Mouse (Mus musculus) embryonic facial prominence, embryonic 11.5 days (tissue): ENCODE results near the gene Nav1. TPM values are rescaled to one million over a fixed set of nuclear protein-coding genes. Genes with fewer than 3 reads are reported as not detected.

Source experiments
- ATAC-seq: fragments of 200-750 bp; cut with Nextera tagmentation; replicated peaks from 2 replicates; pipeline ENCODE4 v1.8.0; 2017; ENCODE audit warnings: low read depth; ENCODE audit not compliant: insufficient number of reproducible peaks, low FRiP score, low TSS enrichment
- DNase-seq: peaks from one replicate; pipeline ENCODE4 v3.0.0-alpha.2; 2015; ENCODE audit warnings: low spot score
- H3K27ac ChIP-seq: fragments of 300-500 bp; sonication (generic); replicated peaks from 2 replicates; pipeline ENCODE4 v1.5.1; 2014; ENCODE audit warnings: mild to moderate bottlenecking, low read depth, low read length, control low read depth
- H3K27me3 ChIP-seq: fragments of 300-500 bp; sonication (generic); 2 replicates; pipeline ENCODE4 v1.6.1; 2014; ENCODE audit warnings: mild to moderate bottlenecking, low read length, moderate library complexity, mixed read lengths; ENCODE audit not compliant: control insufficient read depth, insufficient read depth
- H3K36me3 ChIP-seq: fragments of 300-500 bp; sonication (generic); replicated peaks from 2 replicates; pipeline ENCODE4 v1.6.1; 2014; ENCODE audit warnings: low read depth, mild to moderate bottlenecking, low read length, moderate library complexity, mixed read lengths; ENCODE audit not compliant: control insufficient read depth, insufficient read depth
- H3K4me1 ChIP-seq: fragments of 300-500 bp; sonication (generic); 2 replicates; pipeline ENCODE4 v1.6.1; 2014; ENCODE audit warnings: low read length, mixed read lengths; ENCODE audit not compliant: control insufficient read depth, insufficient read depth
- H3K4me2 ChIP-seq: fragments of 300-500 bp; sonication (generic); 2 replicates; pipeline ENCODE4 v1.6.1; 2014; ENCODE audit warnings: low read depth, mild to moderate bottlenecking, control low read depth, low read length, moderate library complexity
- H3K4me3 ChIP-seq: fragments of 300-500 bp; sonication (generic); 2 replicates; pipeline ENCODE4 v1.5.1; 2014; ENCODE audit warnings: low read depth, low read length, control low read depth
- H3K9ac ChIP-seq: fragments of 300-500 bp; sonication (generic); replicated peaks from 2 replicates; pipeline ENCODE4 v1.6.1; 2014; ENCODE audit warnings: mild to moderate bottlenecking, control low read depth, low read length
- H3K9me3 ChIP-seq: fragments of 300-500 bp; sonication (generic); replicated peaks from 2 replicates; pipeline ENCODE4 v1.6.1; 2016; ENCODE audit warnings: mild to moderate bottlenecking, low read length, inconsistent platforms, mixed read lengths; ENCODE audit not compliant: control insufficient read depth
- WGBS: fragments of 180-500 bp; shearing (Covaris S2); extraction: QIAGEN DNeasy Blood & Tissue Kit; methylation state at CpG from one replicate; pipeline ENCODE4 v1.1.7; 2014; 5-methylcytosine and 5-hydroxymethylcytosine counted together
- polyA plus RNA-seq: library from polyadenylated mRNA; unstranded; fragments of >200 nt; fragmentation: Nextera tagmentation; extraction: Ambion mirVana; gene quantifications from 2 replicates; pipeline ENCODE4 v1.2.1, GENCODE M21; 2014

The Nav1 gene
- polyA plus RNA-seq, 1 experiment from 2014 or later: 11.9 TPM

GRCm38 (mm10) chr1:135615715-135616641 lies 8.9 kb upstream of the Nav1 start:
- no peaks in the 10 kb centered on the region for H3K4me1 ChIP-seq
- H3K27me3 ChIP-seq: no peaks in the 10 kb centered on the region
- no peak overlapping the region for H3K4me3 ChIP-seq
- no peaks in the 10 kb centered on the region for H3K36me3 ChIP-seq
- peak; percentile 88 for DNase-seq
- WGBS: 18% methylated on average over 20 of the region's 20 CpGs
- H3K9ac ChIP-seq: no peak overlapping the region
- H3K4me2 ChIP-seq: no peak overlapping the region
- H3K27ac ChIP-seq: no peak overlapping the region
- H3K9me3 ChIP-seq: no peaks in the 10 kb centered on the region
- peak; percentile 52 for ATAC-seq

GRCm38 (mm10) chr1:135609621-135610020 lies 2.5 kb upstream of the Nav1 start:
- Histone ChIP-seq H3K4me1 (no peaks in the 10 kb centered on the region), H3K9ac (no peak overlapping the region), H3K27ac (no peak overlapping the region), H3K4me2 (no peak overlapping the region), H3K36me3 (no peaks in the 10 kb centered on the region), H3K9me3 (no peaks in the 10 kb centered on the region), H3K4me3 (no peak overlapping the region), H3K27me3 (no peaks in the 10 kb centered on the region)
- WGBS: 94% methylated on average over 4 of the region's 4 CpGs
- ATAC-seq (no peak), DNase-seq (no peak)

- 89% methylated on average over 12 of the region's 12 CpGs for WGBS
These were observed 610 bp downstream of the Nav1 start for GRCm38 (mm10) chr1:135606355-135607015.

GRCm38 (mm10) chr1:135605530-135605929 lies 1.6 kb downstream of the Nav1 start:
- Histone ChIP-seq H3K4me2 (no peak overlapping the region), H3K36me3 (no peaks in the 10 kb centered on the region), H3K27me3 (no peaks in the 10 kb centered on the region), H3K9ac (no peak overlapping the region), H3K4me1 (peaks cover 7% of the 10 kb centered on the region), H3K4me3 (no peak overlapping the region), H3K27ac (no peak overlapping the region), H3K9me3 (no peaks in the 10 kb centered on the region)
- DNase-seq: no peak
- WGBS: 76% methylated on average over 5 of the region's 5 CpGs
- no peak for ATAC-seq

More at GRCm38 (mm10) chr1:135606355-135607015, 610 bp downstream of the Nav1 start:
- Histone ChIP-seq H3K4me1 (peaks cover 7% of the 10 kb centered on the region), H3K9me3 (no peaks in the 10 kb centered on the region), H3K36me3 (no peaks in the 10 kb centered on the region), H3K27me3 (no peaks in the 10 kb centered on the region), H3K9ac (no peak overlapping the region), H3K4me2 (no peak overlapping the region), H3K27ac (no peak overlapping the region), H3K4me3 (no peak overlapping the region)
- DNase-seq (no peak), ATAC-seq (no peak)

- Histone ChIP-seq H3K4me1 (peaks cover 7% of the 10 kb centered on the region), H3K4me2 (no peak overlapping the region), H3K27me3 (no peaks in the 10 kb centered on the region), H3K9ac (no peak overlapping the region), H3K9me3 (no peaks in the 10 kb centered on the region), H3K27ac (no peak overlapping the region), H3K4me3 (no peak overlapping the region), H3K36me3 (no peaks in the 10 kb centered on the region)
- no peak for DNase-seq
- no peak for ATAC-seq
- 79% methylated on average over 7 of the region's 7 CpGs for WGBS
These were observed 2.6 kb downstream of the Nav1 start for GRCm38 (mm10) chr1:135604361-135605052.

- H3K9ac ChIP-seq: no peak overlapping the region; the same call in 1 of the 2 replicates
- ATAC-seq: peak; percentile 40
These were observed 3.8 kb downstream of the Nav1 start for GRCm38 (mm10) chr1:135603121-135603870.

GRCm38 (mm10) chr1:135600023-135601005 lies 6.8 kb downstream of the Nav1 start:
- no peak for ATAC-seq
- peak; percentile 41 for DNase-seq
- H3K9me3 ChIP-seq: no peaks in the 10 kb centered on the region
- H3K4me1 ChIP-seq: peaks cover 7% of the 10 kb centered on the region
- H3K27me3 ChIP-seq: no peaks in the 10 kb centered on the region
- 47% methylated on average over 15 of the region's 15 CpGs for WGBS
- no peak overlapping the region for H3K4me2 ChIP-seq
- H3K36me3 ChIP-seq: no peaks in the 10 kb centered on the region
- no peak overlapping the region for H3K27ac ChIP-seq
- H3K9ac ChIP-seq: no peak overlapping the region
- no peak overlapping the region for H3K4me3 ChIP-seq

More at GRCm38 (mm10) chr1:135603121-135603870, 3.8 kb downstream of the Nav1 start:
- H3K4me3 ChIP-seq: no peak overlapping the region
- H3K4me1 ChIP-seq: peaks cover 7% of the 10 kb centered on the region
- peak; percentile 55 for DNase-seq
- H3K9me3 ChIP-seq: no peaks in the 10 kb centered on the region
- WGBS: 32% methylated on average over 11 of the region's 11 CpGs
- no peak overlapping the region for H3K27ac ChIP-seq
- no peaks in the 10 kb centered on the region for H3K36me3 ChIP-seq
- no peak overlapping the region for H3K4me2 ChIP-seq
- no peaks in the 10 kb centered on the region for H3K27me3 ChIP-seq
